Mouse (Mus musculus) lung, embryonic 14.5 days (tissue): ENCODE results near the gene Cd300ld3. TPM values are rescaled to one million over a fixed set of nuclear protein-coding genes. Genes with fewer than 3 reads are reported as not detected.
A peak's percentile ranks its signal among the peaks of the same experiment; 100 is the strongest.

ENCODE experiments used
- ATAC-seq: fragments of 200-750 bp; cut with Nextera tagmentation; 2 replicates; pipeline ENCODE4 v1.8.0; 2017; ENCODE audit warnings: mild to moderate bottlenecking, moderate TSS enrichment, moderate library complexity; ENCODE audit not compliant: insufficient read depth
- DNase-seq: peaks from one replicate; pipeline ENCODE4 v3.0.0-alpha.2; 2015
- H3K27ac ChIP-seq: fragments of 300-500 bp; sonication (generic); 2 replicates; pipeline ENCODE4 v1.5.1; 2014; ENCODE audit warnings: low read depth, mild to moderate bottlenecking, moderate library complexity
- H3K27me3 ChIP-seq: fragments of 300-500 bp; sonication (generic); 2 replicates; pipeline ENCODE4 v1.6.1; 2014; ENCODE audit warnings: low read length, control low read depth; ENCODE audit not compliant: insufficient read depth
- H3K36me3 ChIP-seq: fragments of 300-500 bp; sonication (generic); 2 replicates; pipeline ENCODE4 v1.6.1; 2014; ENCODE audit warnings: control low read depth; ENCODE audit not compliant: insufficient read depth
- H3K4me1 ChIP-seq: fragments of 300-500 bp; sonication (generic); 2 replicates; pipeline ENCODE4 v1.6.1; 2014; ENCODE audit warnings: antibody characterized with exemption, control low read depth; ENCODE audit not compliant: insufficient read depth
- H3K4me2 ChIP-seq: fragments of 300-500 bp; sonication (generic); 2 replicates; pipeline ENCODE4 v1.6.1; 2014; ENCODE audit warnings: mild to moderate bottlenecking
- H3K4me3 ChIP-seq: fragments of 300-500 bp; sonication (generic); 2 replicates; pipeline ENCODE4 v1.5.1; 2014; ENCODE audit warnings: low read depth, low read length
- H3K9ac ChIP-seq: fragments of 300-500 bp; sonication (generic); 2 replicates; pipeline ENCODE4 v1.6.1; 2014
- H3K9me3 ChIP-seq: fragments of 300-500 bp; sonication (generic); 2 replicates; pipeline ENCODE4 v1.6.1; 2016; ENCODE audit warnings: low read depth, low read length, control low read depth
- CTCF ChIP-seq: IDR thresholded peaks from 2 replicates; pipeline ENCODE4 v1.5.1; 2016; ENCODE audit warnings: antibody characterized with exemption, low read depth
- WGBS: fragments of 180-500 bp; shearing (Covaris S2); extraction: QIAGEN DNeasy Blood & Tissue Kit; methylation state at CpG from one replicate; pipeline ENCODE4 v1.1.7; 2014; 5-methylcytosine and 5-hydroxymethylcytosine counted together
- polyA plus RNA-seq: library from polyadenylated mRNA; unstranded; fragments of >200 nt; fragmentation: Nextera tagmentation; extraction: Ambion mirVana; gene quantifications from 2 replicates; pipeline ENCODE4 v1.2.1, GENCODE M21; 2014

The Cd300ld3 gene
- not detected in 2 replicates for polyA plus RNA-seq

- Histone ChIP-seq H3K27me3 (no peaks in the 10 kb centered on the region), H3K4me1 (no peaks in the 10 kb centered on the region), H3K4me3 (no peak within 1 kb of the TSS), H3K36me3 (no peaks in the 10 kb centered on the region), H3K9me3 (no peaks in the 10 kb centered on the region), H3K9ac (no peak within 1 kb of the TSS), H3K4me2 (no peak within 1 kb of the TSS), H3K27ac (no peak within 1 kb of the TSS)
- TF ChIP-seq CTCF = no peak
- DNase-seq (no peak), ATAC-seq (no peak)
- WGBS = 65% methylated on average over 2 of the region's 2 CpGs
Measured at GRCm38 (mm10) chr11:115048259-115048658, at the start of gene Cd300ld3. Cd300ld3 (minus strand) TSS chr11:115048409.

DNA sequence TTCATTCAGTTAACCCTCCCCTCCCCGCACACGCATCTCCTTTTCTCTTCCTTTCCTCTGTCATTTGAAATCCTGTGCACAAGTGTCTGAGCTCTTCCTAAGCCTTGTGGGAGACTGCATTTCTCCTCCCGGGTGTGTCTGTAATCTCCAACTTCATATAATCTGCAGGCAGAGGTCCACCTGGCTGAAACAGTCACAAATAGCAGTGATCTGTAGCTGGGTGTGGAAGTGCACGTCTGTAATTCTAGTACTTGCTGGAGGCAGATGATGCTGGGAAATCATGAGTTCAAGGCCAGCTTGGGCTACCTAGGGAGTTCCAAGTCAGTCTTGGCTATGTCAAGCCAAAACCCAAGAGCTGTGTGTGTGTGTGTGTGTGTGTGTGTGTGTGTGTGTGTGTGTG, 43.9 kb upstream of the Cd300ld3 start:
- Histone ChIP-seq H3K9me3 (peaks cover 5% of the 10 kb centered on the region; the same call in 1 of the 2 replicates), H3K36me3 (no peaks in the 10 kb centered on the region), H3K27ac (no peak overlapping the region), H3K4me2 (no peak overlapping the region), H3K4me3 (no peak overlapping the region), H3K27me3 (peaks cover 22% of the 10 kb centered on the region), H3K4me1 (no peaks in the 10 kb centered on the region), H3K9ac (no peak overlapping the region)
- TF ChIP-seq CTCF = no peak
- WGBS = 22% methylated on average over 4 of the region's 4 CpGs
- ATAC-seq (no peak), DNase-seq (no peak)

- no peak for TF ChIP-seq CTCF
- peak; percentile 66 for DNase-seq
- no peak within 1 kb of the TSS for H3K4me3 ChIP-seq
Measured at GRCm38 (mm10) chr11:115091362-115091901, 43.2 kb upstream of the Cd300ld3 start, which contains the start of gene Rab37. Rab37 (plus strand) TSS chr11:115091431.

DNA sequence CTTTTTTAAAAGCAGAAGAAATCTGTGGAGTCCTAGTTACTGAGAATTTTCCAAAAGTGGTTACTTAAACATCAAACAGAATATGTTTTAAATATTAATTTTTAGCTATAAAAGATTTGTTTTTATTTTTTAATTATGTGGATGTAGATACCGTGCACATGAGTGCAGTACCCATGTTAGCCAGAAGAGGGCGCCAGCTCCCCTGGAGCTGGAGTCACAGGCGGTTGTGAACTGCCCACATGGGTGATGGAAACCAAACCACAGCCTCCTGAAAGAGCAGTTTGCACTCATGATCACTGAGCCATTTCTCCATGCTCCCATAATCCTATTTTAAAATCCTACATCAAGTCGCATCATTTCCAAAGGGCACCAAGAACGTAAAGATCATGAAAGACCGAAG, 41.6 kb upstream of the Cd300ld3 start:
- Histone ChIP-seq H3K27me3 (peaks cover 24% of the 10 kb centered on the region), H3K4me1 (no peaks in the 10 kb centered on the region), H3K9me3 (peaks cover 5% of the 10 kb centered on the region; the same call in 1 of the 2 replicates), H3K4me2 (no peak overlapping the region), H3K36me3 (no peaks in the 10 kb centered on the region), H3K4me3 (no peak overlapping the region), H3K27ac (no peak overlapping the region), H3K9ac (no peak overlapping the region)
- ATAC-seq (no peak), DNase-seq (no peak)
- WGBS = 67% methylated on average over 6 of the region's 6 CpGs
- peak; percentile 55 for TF ChIP-seq CTCF

More at GRCm38 (mm10) chr11:115091362-115091901, 43.2 kb upstream of the Cd300ld3 start, which contains the start of gene Rab37:
- Histone ChIP-seq H3K9me3 (peaks cover 5% of the 10 kb centered on the region; the same call in 1 of the 2 replicates), H3K4me2 (no peak within 1 kb of the TSS), H3K9ac (no peak within 1 kb of the TSS), H3K27ac (no peak within 1 kb of the TSS), H3K4me1 (no peaks in the 10 kb centered on the region), H3K36me3 (no peaks in the 10 kb centered on the region), H3K27me3 (peaks cover 22% of the 10 kb centered on the region)
- 2% methylated on average over 36 of the region's 36 CpGs for WGBS
- ATAC-seq = no peak

- no peak for TF ChIP-seq CTCF
- 60% methylated on average over 7 of the region's 7 CpGs for WGBS
- no peak for DNase-seq
- H3K4me1 ChIP-seq = no peaks in the 10 kb centered on the region
- no peak overlapping the region for H3K4me2 ChIP-seq
- no peak overlapping the region for H3K4me3 ChIP-seq
- H3K27ac ChIP-seq = no peak overlapping the region
- no peak overlapping the region for H3K9ac ChIP-seq
- H3K9me3 ChIP-seq = peaks cover 5% of the 10 kb centered on the region; the same call in 1 of the 2 replicates
- ATAC-seq = no peak
- peaks cover 22% of the 10 kb centered on the region for H3K27me3 ChIP-seq
- H3K36me3 ChIP-seq = no peaks in the 10 kb centered on the region
Measured at GRCm38 (mm10) chr11:115086213-115086612, 38.0 kb upstream of the Cd300ld3 start.

GRCm38 (mm10) chr11:115085064-115085463, 36.9 kb upstream of the Cd300ld3 start:
- H3K36me3 ChIP-seq = no peaks in the 10 kb centered on the region
- H3K27ac ChIP-seq = no peak overlapping the region
- ATAC-seq = no peak
- peaks cover 17% of the 10 kb centered on the region; the same call in 1 of the 2 replicates for H3K27me3 ChIP-seq
- H3K9ac ChIP-seq = no peak overlapping the region
- DNase-seq = no peak
- H3K4me1 ChIP-seq = no peaks in the 10 kb centered on the region
- WGBS = 70% methylated on average over 8 of the region's 8 CpGs
- no peak overlapping the region for H3K4me2 ChIP-seq
- no peak for TF ChIP-seq CTCF
- H3K4me3 ChIP-seq = no peak overlapping the region
- peaks cover 3% of the 10 kb centered on the region; the same call in 1 of the 2 replicates for H3K9me3 ChIP-seq

GRCm38 (mm10) chr11:115084595-115084994, 36.4 kb upstream of the Cd300ld3 start:
- H3K9me3 ChIP-seq = no peaks in the 10 kb centered on the region
- H3K4me2 ChIP-seq = no peak overlapping the region
- no peak overlapping the region for H3K9ac ChIP-seq
- H3K4me3 ChIP-seq = no peak overlapping the region
- no peaks in the 10 kb centered on the region for H3K4me1 ChIP-seq
- peaks cover 17% of the 10 kb centered on the region; the same call in 1 of the 2 replicates for H3K27me3 ChIP-seq
- no peaks in the 10 kb centered on the region for H3K36me3 ChIP-seq
- no peak for ATAC-seq
- no peak for TF ChIP-seq CTCF
- H3K27ac ChIP-seq = no peak overlapping the region
- no peak for DNase-seq
- 41% methylated on average over 12 of the region's 12 CpGs for WGBS
